Mouse (Mus musculus) brain, embryonic 14.5 days (tissue): Measurements from ENCODE around the gene Fv1.
"Not testable (repeated sequence)": the region's sequence is repeated elsewhere in the genome, so short reads cannot be mapped to it uniquely, and the experiment has no call there.

Experiments used
- CTCF ChIP-seq: fragments of 200-500 bp; IDR thresholded peaks from 2 replicates; pipeline ENCODE4 v1.5.1; 2012; ENCODE audit warnings: inconsistent platforms, mild to moderate bottlenecking, moderate library complexity, borderline replicate concordance; ENCODE audit not compliant: insufficient read depth, insufficient read length; ENCODE audit errors: extremely low read depth
- POLR2A ChIP-seq: fragments of 200-500 bp; IDR thresholded peaks from 2 replicates; pipeline ENCODE4 v1.6.1; 2012; ENCODE audit warnings: mild to moderate bottlenecking, inconsistent platforms, borderline replicate concordance; ENCODE audit not compliant: poor library complexity, insufficient read depth, insufficient read length, severe bottlenecking; ENCODE audit errors: extremely low read depth

- not testable (repeated sequence) for TF ChIP-seq CTCF, POLR2A
Measured at GRCm38 (mm10) chr4:147839282-147839681, 29.5 kb upstream of the Fv1 start.
